Mouse (Mus musculus) MN1 (cell line): Measurements from ENCODE around the gene Ttpal.

Experiments used
- DNase-seq: peaks from one replicate; pipeline ENCODE4 v3.0.0-alpha.2; 2016; ENCODE audit warnings: low spot score

Gene Ttpal

GRCm38 (mm10) chr2:163662076-163662475 is 60.0 kb downstream of the Ttpal start:
- DNase-seq: no peak

- DNase-seq: no peak
Measured at GRCm38 (mm10) chr2:163662698-163663221, 60.6 kb downstream of the Ttpal start.

GRCm38 (mm10) chr2:163663930-163664329 is 61.8 kb downstream of the Ttpal start:
- no peak for DNase-seq

- no peak for DNase-seq
Measured at GRCm38 (mm10) chr2:163667045-163667444, 64.9 kb downstream of the Ttpal start.
